Mouse (Mus musculus) kidney, adult 11 months (tissue): ENCODE results near the gene Skap2.
A peak's percentile ranks its signal among the peaks of the same experiment; 100 is the strongest.

Source experiments
- DNase-seq: peaks from one replicate; pipeline ENCODE4 v3.0.0; 2022

The Skap2 gene

GRCm38 (mm10) chr6:51886902-51887431, 125.4 kb downstream of the Skap2 start:
- no peak for DNase-seq

- DNase-seq: no peak
These were observed 129.5 kb downstream of the Skap2 start for GRCm38 (mm10) chr6:51882880-51883274.

GRCm38 (mm10) chr6:51882266-51882879, 130.0 kb downstream of the Skap2 start:
- DNase-seq: no peak

- peak; percentile 34 for DNase-seq
These were observed 131.0 kb downstream of the Skap2 start for GRCm38 (mm10) chr6:51881181-51881968.

- DNase-seq: peak; percentile 12
These were observed 131.6 kb downstream of the Skap2 start for GRCm38 (mm10) chr6:51880778-51881177.

- DNase-seq: peak; percentile 40
These were observed 133.8 kb downstream of the Skap2 start for GRCm38 (mm10) chr6:51878551-51878950.

GRCm38 (mm10) chr6:51876841-51877553, 135.4 kb downstream of the Skap2 start:
- DNase-seq: no peak

GRCm38 (mm10) chr6:51875884-51876626, 136.3 kb downstream of the Skap2 start:
- DNase-seq: peak; percentile 32

- no peak for DNase-seq
These were observed 138.3 kb downstream of the Skap2 start for GRCm38 (mm10) chr6:51874035-51874434.

GRCm38 (mm10) chr6:51871135-51871534, 141.2 kb downstream of the Skap2 start:
- DNase-seq: no peak

GRCm38 (mm10) chr6:51870294-51870693, 142.1 kb downstream of the Skap2 start:
- DNase-seq: no peak

- DNase-seq: no peak
These were observed 145.8 kb downstream of the Skap2 start for GRCm38 (mm10) chr6:51866596-51866995.

- DNase-seq: no peak
These were observed 148.8 kb downstream of the Skap2 start for GRCm38 (mm10) chr6:51863508-51863907.

GRCm38 (mm10) chr6:51860300-51860699, 152.0 kb downstream of the Skap2 start:
- no peak for DNase-seq

GRCm38 (mm10) chr6:51857821-51858220, 154.5 kb downstream of the Skap2 start:
- DNase-seq: peak; percentile 86

- DNase-seq: no peak
These were observed 159.1 kb downstream of the Skap2 start for GRCm38 (mm10) chr6:51853291-51853690.

- DNase-seq: no peak
These were observed 159.7 kb downstream of the Skap2 start for GRCm38 (mm10) chr6:51852643-51853042.

- DNase-seq: no peak
These were observed 160.8 kb downstream of the Skap2 start for GRCm38 (mm10) chr6:51851544-51851943.

- DNase-seq: no peak
These were observed 162.1 kb downstream of the Skap2 start for GRCm38 (mm10) chr6:51850030-51850817.

GRCm38 (mm10) chr6:51849561-51849960, 162.8 kb downstream of the Skap2 start:
- DNase-seq: no peak

GRCm38 (mm10) chr6:51844106-51844505, 168.2 kb downstream of the Skap2 start:
- peak; percentile 55 for DNase-seq

- DNase-seq: no peak
These were observed 169.3 kb downstream of the Skap2 start for GRCm38 (mm10) chr6:51843081-51843480.
